22 mouse cellular contexts compared by ENCODE assay signal in the genomic region with DNA sequence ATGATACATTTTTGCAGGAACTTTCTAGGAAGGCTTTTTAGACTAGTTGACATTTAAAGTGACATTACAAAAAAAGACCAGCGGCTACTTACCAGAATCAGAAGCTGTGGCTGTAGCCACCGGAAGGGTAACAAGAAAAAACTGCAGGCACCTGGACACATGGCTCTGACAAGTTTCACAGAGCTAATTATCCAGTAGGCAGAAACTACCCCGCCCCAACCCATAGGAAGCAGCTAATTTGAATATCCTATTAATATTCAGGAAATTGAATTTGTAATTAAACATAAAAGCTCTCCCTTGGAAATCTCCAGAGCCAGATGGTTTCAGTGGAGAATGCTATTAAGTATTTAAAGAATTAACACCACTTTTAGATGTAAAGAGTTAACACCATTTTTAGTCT.
DNase-seq lines count a peak whose midpoint lies in the region; ATAC-seq lines count a peak whose summit lies in the region.
"Had no signal": no experiment of that assay in that cellular context is flagged by ENCODE, and none has a peak within 500 bp of the region (broad histone marks: within the 10 kb centered on the region; RNA-seq: fewer than 3 reads in every experiment).

No protein-coding gene starts in this region.

- no peak overlapping the region for H3K4me2 ChIP-seq in forebrain, embryonic 13.5 days
- no peak overlapping the region for H3K4me2 ChIP-seq in forebrain, embryonic 15.5 days (replicated peaks)
- H3K4me2 ChIP-seq in midbrain, embryonic 16.5 days (ENCODE audit: low read length), result no peak overlapping the region
- H3K4me2 ChIP-seq in midbrain, embryonic 11.5 days, result no peak overlapping the region
- H3K4me2 ChIP-seq: heart, embryonic 11.5 days; hindbrain, embryonic 13.5 days; intestine, embryonic 15.5 days had no signal

- intact Hi-C loops in heart, postnatal 10 days (cut with DNase I), result no loop called here

- 0 out of 2 replicates have a peak, but pooled peaks have one; percentile 43 for ATAC-seq in forebrain, embryonic 13.5 days
- no peak for ATAC-seq in forebrain, embryonic 15.5 days (replicated peaks)
- peak; percentile 56; the same call in 1 of the 2 replicates for ATAC-seq in midbrain, embryonic 16.5 days
- ATAC-seq in midbrain, embryonic 11.5 days (ENCODE audit: low FRiP score), result no peak
- ATAC-seq: activated CD4-positive, CD25-positive, alpha-beta regulatory T cell, adult 4 months; hindbrain, embryonic 16.5 days; intestine, embryonic 15.5 days had no signal

- no peaks in the 10 kb centered on the region for H3K27me3 ChIP-seq in forebrain, embryonic 13.5 days
- no peaks in the 10 kb centered on the region for H3K27me3 ChIP-seq in forebrain, embryonic 15.5 days
- no peaks in the 10 kb centered on the region for H3K27me3 ChIP-seq in heart, embryonic 10.5 days (ENCODE audit: insufficient read depth, poor library complexity, severe bottlenecking)
- H3K27me3 ChIP-seq in midbrain, embryonic 16.5 days (ENCODE audit: control insufficient read depth, insufficient read depth, low read depth, low read length), result no peaks in the 10 kb centered on the region
- H3K27me3 ChIP-seq in midbrain, embryonic 11.5 days (ENCODE audit: control insufficient read depth, insufficient read depth, low read length), result no peaks in the 10 kb centered on the region
- H3K27me3 ChIP-seq: hindbrain, embryonic 13.5 days; intestine, embryonic 15.5 days had no signal

- H3K9me3 ChIP-seq in forebrain, embryonic 13.5 days (replicated peaks), result no peaks in the 10 kb centered on the region
- H3K9me3 ChIP-seq in forebrain, embryonic 15.5 days, result no peaks in the 10 kb centered on the region
- H3K9me3 ChIP-seq in heart, embryonic 10.5 days, result no peaks in the 10 kb centered on the region
- H3K9me3 ChIP-seq in midbrain, embryonic 16.5 days (replicated peaks; ENCODE audit: control insufficient read depth, low read length, poor library complexity, severe bottlenecking), result peaks cover 3% of the 10 kb centered on the region; the same call in 1 of the 2 replicates
- H3K9me3 ChIP-seq in midbrain, embryonic 11.5 days (ENCODE audit: control insufficient read depth, low read length), result no peaks in the 10 kb centered on the region
- H3K9me3 ChIP-seq: hindbrain, embryonic 10.5 days; hindbrain, embryonic 13.5 days; intestine, embryonic 15.5 days had no signal

- H3K4me3 ChIP-seq in forebrain, embryonic 13.5 days, result no peak overlapping the region
- H3K4me3 ChIP-seq in forebrain, embryonic 15.5 days, result no peak overlapping the region
- no peak overlapping the region for H3K4me3 ChIP-seq in heart, embryonic 10.5 days
- no peak overlapping the region for H3K4me3 ChIP-seq in midbrain, embryonic 16.5 days (ENCODE audit: low read depth, low read length)
- no peak overlapping the region for H3K4me3 ChIP-seq in midbrain, embryonic 11.5 days (ENCODE audit: low read depth, low read length)
- H3K4me3 ChIP-seq: forebrain, embryonic 10.5 days; heart, adult 2 months; hindbrain, embryonic 10.5 days; hindbrain, embryonic 13.5 days; intestine, embryonic 15.5 days had no signal

- H3K9ac ChIP-seq in forebrain, embryonic 13.5 days, result no peak overlapping the region
- H3K9ac ChIP-seq in forebrain, embryonic 15.5 days (replicated peaks), result no peak overlapping the region
- no peak overlapping the region for H3K9ac ChIP-seq in midbrain, embryonic 16.5 days (ENCODE audit: low read depth, low read length)
- no peak overlapping the region for H3K9ac ChIP-seq in midbrain, embryonic 11.5 days (ENCODE audit: low read length)
- H3K9ac ChIP-seq: hindbrain, embryonic 13.5 days; intestine, embryonic 15.5 days had no signal

- H3K36me3 ChIP-seq in forebrain, embryonic 13.5 days (ENCODE audit: poor library complexity, severe bottlenecking), result no peaks in the 10 kb centered on the region
- no peaks in the 10 kb centered on the region for H3K36me3 ChIP-seq in forebrain, embryonic 15.5 days
- H3K36me3 ChIP-seq in heart, embryonic 10.5 days, result no peaks in the 10 kb centered on the region
- no peaks in the 10 kb centered on the region for H3K36me3 ChIP-seq in midbrain, embryonic 16.5 days (ENCODE audit: control insufficient read depth, insufficient read depth, low read length)
- no peaks in the 10 kb centered on the region for H3K36me3 ChIP-seq in midbrain, embryonic 11.5 days (ENCODE audit: control insufficient read depth, insufficient read depth, low read length)
- H3K36me3 ChIP-seq: forebrain, embryonic 10.5 days; hindbrain, embryonic 10.5 days; hindbrain, embryonic 13.5 days; intestine, embryonic 15.5 days had no signal

- peak; percentile 1 for DNase-seq in heart, embryonic 10.5 days (ENCODE audit: low spot score)
- no peak for DNase-seq in heart, postnatal 10 days
- DNase-seq in midbrain, embryonic 11.5 days (ENCODE audit: low spot score, missing footprints), result no peak
- DNase-seq: adrenal gland, adult 8-10 months; adrenal gland, postnatal 25 days; cerebellum, adult 18-20 months; cerebellum, adult 9-10 months; cerebellum, postnatal 14 days; gastrocnemius, postnatal 10 days; gastrocnemius, postnatal 36 days; heart, adult 2 months; heart, postnatal 36 days had no signal

- no peak overlapping the region for H3K27ac ChIP-seq in forebrain, embryonic 13.5 days
- H3K27ac ChIP-seq in forebrain, embryonic 15.5 days (replicated peaks), result no peak overlapping the region
- H3K27ac ChIP-seq in heart, embryonic 10.5 days, result no peak overlapping the region
- no peak overlapping the region for H3K27ac ChIP-seq in midbrain, embryonic 16.5 days (ENCODE audit: low read length)
- H3K27ac ChIP-seq in midbrain, embryonic 11.5 days (ENCODE audit: low read depth, low read length), result no peak overlapping the region
- H3K27ac ChIP-seq: forebrain, embryonic 10.5 days; heart, adult 2 months; hindbrain, embryonic 10.5 days; hindbrain, embryonic 13.5 days; intestine, embryonic 15.5 days had no signal

- 59% methylated on average over 3 of the region's 3 CpGs for WGBS in forebrain, embryonic 13.5 days
- 48% methylated on average over 3 of the region's 3 CpGs for WGBS in forebrain, embryonic 15.5 days
- WGBS in heart, embryonic 10.5 days, result 87% methylated on average over 3 of the region's 3 CpGs
- WGBS in midbrain, embryonic 16.5 days, result 71% methylated on average over 3 of the region's 3 CpGs
- 89% methylated on average over 3 of the region's 3 CpGs for WGBS in midbrain, embryonic 11.5 days

- H3K4me1 ChIP-seq in forebrain, embryonic 13.5 days, result no peaks in the 10 kb centered on the region
- H3K4me1 ChIP-seq in forebrain, embryonic 15.5 days, result 0 out of 2 replicates have a peak, but pooled peaks cover 4% of the 10 kb centered on the region
- no peaks in the 10 kb centered on the region for H3K4me1 ChIP-seq in heart, embryonic 10.5 days
- H3K4me1 ChIP-seq in midbrain, embryonic 16.5 days (ENCODE audit: control insufficient read depth, insufficient read depth, low read length), result no peaks in the 10 kb centered on the region
- no peaks in the 10 kb centered on the region for H3K4me1 ChIP-seq in midbrain, embryonic 11.5 days (ENCODE audit: control insufficient read depth, insufficient read depth, low read length)
- H3K4me1 ChIP-seq: forebrain, embryonic 10.5 days; hindbrain, embryonic 10.5 days; hindbrain, embryonic 13.5 days; intestine, embryonic 15.5 days had no signal

Comparison
In these comparisons a context has a peak if more than half of its experiments do, and no peak if none do; other contexts are left out.
1. ATAC-seq: peak in forebrain, embryonic 13.5 days (single experiment) and midbrain, embryonic 16.5 days (single experiment); none in forebrain, embryonic 15.5 days (single experiment) and midbrain, embryonic 11.5 days (single experiment).